Mouse (Mus musculus): ENCODE data around the gene Cd163. TPM values are rescaled to one million over a fixed set of nuclear protein-coding genes. Genes with fewer than 3 reads are reported as not detected.

Cd163 gene
- total RNA-seq, 2 experiments from 2014 or later: 1.9 to 3.8 TPM

- no peak for DNase-seq (ENCODE audit: extremely low spot score in 1 of 2, low spot score in 2 of 2)
- intact Hi-C loops (cut with DNase I): no loop called here
These were observed 48.8 kb downstream of the Cd163 start for GRCm38 (mm10) chr6:124353246-124353645.

DNA sequence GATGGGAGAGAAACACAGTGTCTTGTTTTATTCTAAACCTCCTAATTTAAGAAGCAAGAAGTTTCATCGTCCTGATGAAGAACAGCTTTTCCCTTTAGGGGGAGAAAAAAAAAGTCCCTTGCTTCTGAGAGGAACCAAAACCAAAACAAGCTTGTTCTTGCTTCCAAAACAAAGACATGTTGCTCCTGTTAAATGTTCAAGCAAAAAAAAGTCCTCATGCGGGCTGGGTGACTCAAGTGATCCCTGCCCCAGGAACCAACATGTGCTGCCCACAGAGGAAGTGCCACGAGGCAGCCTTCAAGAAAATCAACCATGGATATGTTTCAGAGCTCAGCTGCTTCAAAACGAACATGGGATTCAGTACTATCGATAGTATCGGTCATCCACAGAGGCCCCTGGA lies 54.5 kb downstream of the Cd163 start:
- no peak for DNase-seq (ENCODE audit: extremely low spot score in 1 of 2, low spot score in 2 of 2)
- intact Hi-C loops (cut with DNase I): no loop called here

GRCm38 (mm10) chr6:124360549-124360948 lies 56.1 kb downstream of the Cd163 start:
- DNase-seq (ENCODE audit: extremely low spot score in 1 of 2, low spot score in 2 of 2): no peak
- intact Hi-C loops (cut with DNase I): no loop called here

DNA sequence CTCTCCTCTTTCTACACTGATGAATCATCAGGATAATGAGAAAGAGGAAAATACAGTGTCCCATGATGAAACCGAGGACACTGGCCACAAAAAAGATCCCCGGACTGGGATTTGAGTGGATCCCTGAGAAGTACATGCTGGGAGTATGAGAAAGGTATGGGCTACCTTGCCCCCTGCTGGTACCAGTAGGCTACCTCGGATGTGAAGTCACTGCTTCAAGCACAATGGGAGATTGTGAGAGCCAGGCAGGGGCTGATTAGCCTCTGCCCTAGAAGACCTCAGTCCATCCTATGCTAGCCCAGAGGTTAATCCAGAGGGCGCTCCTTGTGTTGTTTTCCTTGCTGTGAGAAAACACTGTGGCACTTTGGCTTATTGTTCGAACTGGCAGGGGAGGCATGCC lies 59.9 kb downstream of the Cd163 start:
- DNase-seq (ENCODE audit: extremely low spot score in 1 of 2, low spot score in 2 of 2): no peak
- intact Hi-C loops (cut with DNase I): no loop called here

DNA sequence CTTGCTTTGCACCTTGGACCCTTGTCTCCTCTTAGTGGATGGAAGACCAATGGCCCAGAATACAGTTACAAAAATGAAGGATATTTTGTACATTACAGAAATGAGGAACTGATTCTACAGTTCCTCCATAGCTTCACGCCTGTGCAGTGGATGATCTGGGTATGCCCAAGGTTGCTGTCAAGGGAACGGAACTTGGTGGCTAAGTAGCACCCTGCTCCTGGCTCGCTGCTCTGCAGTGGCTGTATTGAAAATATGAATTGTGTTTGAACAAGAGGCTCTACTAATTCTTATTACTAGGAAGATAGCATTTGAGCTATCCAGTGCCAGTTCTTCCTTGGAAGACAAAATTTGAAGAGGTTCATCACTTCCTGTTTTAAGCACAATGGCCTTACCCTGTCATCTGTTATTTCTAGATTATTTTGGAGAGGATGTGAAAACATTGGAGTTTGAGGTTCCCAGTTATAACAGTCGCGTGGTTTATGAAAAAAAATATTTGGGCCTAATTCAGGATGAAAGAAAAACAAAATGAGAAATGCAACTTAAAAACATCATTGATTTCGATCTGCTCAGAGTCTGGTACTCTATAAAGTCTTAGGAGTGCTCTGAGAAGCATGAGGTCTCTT lies 69.2 kb downstream of the Cd163 start:
- no peak for DNase-seq (ENCODE audit: extremely low spot score in 1 of 2, low spot score in 2 of 2)
- intact Hi-C loops (cut with DNase I): loop anchor here (10.0 kb wide), 2 partner anchors 1039 to 1479 kb away; no protein-coding TSS in a partner anchor

- DNase-seq (ENCODE audit: extremely low spot score in 1 of 2, low spot score in 2 of 2): no peak
- intact Hi-C loops (cut with DNase I): loop anchor here (10.0 kb wide), 2 partner anchors 1040 to 1480 kb away; no protein-coding TSS in a partner anchor
These were observed 70.2 kb downstream of the Cd163 start for GRCm38 (mm10) chr6:124374683-124375082.

- intact Hi-C loops (cut with DNase I): loop anchor here (10.0 kb wide), 2 partner anchors 1041 to 1481 kb away; no protein-coding TSS in a partner anchor
- peak in 1 of 2 experiments; percentile 33 for DNase-seq (ENCODE audit: extremely low spot score in 1 of 2, low spot score in 2 of 2)
These were observed 71.0 kb downstream of the Cd163 start for GRCm38 (mm10) chr6:124375435-124375884.

DNA sequence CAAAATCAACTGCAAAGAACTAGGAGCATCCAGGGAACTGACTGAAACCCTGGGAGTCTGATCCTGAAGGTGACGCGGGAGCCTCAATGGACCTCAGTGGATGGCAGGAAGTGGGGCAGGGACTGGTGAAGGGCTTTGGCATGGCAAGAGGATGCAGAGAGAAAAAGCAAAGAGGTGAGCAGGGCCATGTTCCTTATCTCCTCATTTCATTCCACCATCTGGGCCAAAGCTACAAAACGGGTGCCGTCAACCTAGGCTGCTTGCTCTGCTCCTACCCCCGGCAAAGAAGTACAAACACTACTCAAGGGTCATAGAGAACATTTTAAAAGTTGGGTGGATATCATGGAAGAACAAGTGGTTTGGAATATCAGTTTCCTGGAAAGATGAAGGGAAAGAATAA lies 71.9 kb downstream of the Cd163 start:
- intact Hi-C loops (cut with DNase I): loop anchor here (10.0 kb wide), 2 partner anchors 1042 to 1482 kb away; no protein-coding TSS in a partner anchor
- DNase-seq (ENCODE audit: extremely low spot score in 1 of 2, low spot score in 2 of 2): no peak

GRCm38 (mm10) chr6:124377494-124378255 lies 73.2 kb downstream of the Cd163 start:
- intact Hi-C loops (cut with DNase I): loop anchor here (10.0 kb wide), 2 partner anchors 1043 to 1483 kb away; no protein-coding TSS in a partner anchor

DNA sequence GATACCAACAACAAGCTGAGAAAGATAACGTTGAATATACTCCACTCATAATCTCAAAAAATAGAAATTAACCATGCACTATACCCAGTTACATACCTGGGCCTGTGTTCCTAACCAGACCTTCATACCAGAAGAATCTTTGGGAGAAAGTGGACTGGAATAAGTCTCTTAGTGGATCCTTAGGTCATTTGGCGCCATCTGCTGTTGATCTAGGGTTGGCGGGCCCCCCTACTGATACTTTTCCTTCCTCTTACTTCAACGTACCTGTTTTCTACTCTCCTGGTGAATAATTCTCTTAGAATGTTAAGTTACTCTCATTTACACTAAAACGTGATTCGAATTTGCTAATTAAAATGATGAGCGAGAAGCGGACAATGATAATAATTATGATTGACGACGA lies 74.9 kb downstream of the Cd163 start:
- intact Hi-C loops (cut with DNase I): loop anchor here (10.0 kb wide), 2 partner anchors 1045 to 1485 kb away; no protein-coding TSS in a partner anchor
- peak; percentile 61 to 63 for DNase-seq (ENCODE audit: extremely low spot score in 1 of 2, low spot score in 2 of 2)

More at GRCm38 (mm10) chr6:124377494-124378255, 73.2 kb downstream of the Cd163 start:
- no peak for DNase-seq (ENCODE audit: extremely low spot score in 1 of 2, low spot score in 2 of 2)

Other genes starting within 250 kb of the Cd163 start
- gene Vmn2r27, start 72.8 kb upstream of the Cd163 start, total RNA-seq (2021): not detected
- 10 to 100 TPM; 79.0 to 84.6 TPM for gene Pex5, start 110.4 kb downstream of the Cd163 start, total RNA-seq (2021)
- 100 to 1,000 TPM; 333 TPM for gene Clstn3, start 160.1 kb downstream of the Cd163 start, total RNA-seq (2021)
- under 1 TPM; 0.21 to 0.30 TPM for gene C1rl, start 188.5 kb downstream of the Cd163 start, total RNA-seq (2021)
- gene C1ra, start 207.7 kb downstream of the Cd163 start, total RNA-seq (2021): 1 to 10 TPM in 1 of 2 experiments, under 1 TPM in 1; 0.99 to 1.2 TPM
- 1 to 10 TPM; 1.2 to 2.0 TPM for gene C1s1, start 237.7 kb downstream of the Cd163 start, total RNA-seq (2021)